Comparison of ENCODE assay signal across 21 mouse cellular contexts in genomic region chr2:28610716-28611406, GRCm38 (mm10). TPM values are rescaled to one million over a fixed set of nuclear protein-coding genes. Genes with fewer than 3 reads are reported as not detected.
A peak's percentile ranks its signal among the peaks of the same experiment; 100 is the strongest.
DNase-seq lines count a peak whose midpoint lies in the region; ATAC-seq and TF ChIP-seq lines count a peak whose summit lies in the region.
"Had no signal": no experiment of that assay in that cellular context is flagged by ENCODE, and none has a peak within 500 bp of the region (broad histone marks: within the 10 kb centered on the region; RNA-seq: fewer than 3 reads in every experiment).

No protein-coding gene starts in this region.

- no peak for ATAC-seq in hindbrain, embryonic 11.5 days (ENCODE audit: low FRiP score)
- ATAC-seq in hindbrain, embryonic 13.5 days (ENCODE audit: low FRiP score) = no peak
- no peak for ATAC-seq in heart, embryonic 11.5 days (replicated peaks; ENCODE audit: insufficient number of reproducible peaks, low FRiP score, low TSS enrichment)

- H3K4me3 ChIP-seq in hindbrain, embryonic 11.5 days (ENCODE audit: low read depth, low read length) = no peak overlapping the region
- no peak overlapping the region for H3K4me3 ChIP-seq in hindbrain, embryonic 13.5 days
- H3K4me3 ChIP-seq in E14TG2a.4 (replicated peaks; ENCODE audit: low read length) (peak overlapping the region; percentile 37; the same call in 1 of the 2 replicates), MEL (ENCODE audit: control insufficient read depth in 1 of 2, insufficient read depth in 1 of 2, low read depth in 2 of 2, low read length in 2 of 2) (no peak overlapping the region)
- H3K4me3 ChIP-seq in heart, embryonic 11.5 days (ENCODE audit: low read depth, low read length) = no peak overlapping the region
- H3K4me3 ChIP-seq: myocyte; neural tube, embryonic 15.5 days had no signal

- TF ChIP-seq CTCF in E14TG2a.4 (conservative IDR thresholded peaks at IDR 0.05; ENCODE audit: low read length) = no peak
- TF ChIP-seq CTCF in MEL (IDR thresholded peaks at IDR 0.05 in 2 of 3, conservative IDR thresholded peaks at IDR 0.05 in 1 of 3; ENCODE audit: control insufficient read depth in 1 of 3, insufficient read depth in 1 of 3, low read depth in 2 of 3, low read length in 3 of 3, poor library complexity in 1 of 3, severe bottlenecking in 1 of 3) = no peak

- DNase-seq in hindbrain, embryonic 11.5 days (ENCODE audit: low spot score) = peak; percentile 19
- peak; percentile 11 for DNase-seq in MEL (ENCODE audit: low read depth, low spot score)
- peak; percentile 60 to 73 for DNase-seq in cerebellum, postnatal 25 days
- no peak for DNase-seq in adrenal gland, postnatal 4 days (ENCODE audit: low spot score in 2 of 2)
- no peak for DNase-seq in right cerebral cortex, postnatal 4 days
- DNase-seq: gastrocnemius, postnatal 25 days; kidney, adult 8-10 months; kidney, postnatal 36 days; right cerebral cortex, postnatal 25 days; thymus, postnatal 36 days had no signal

- WGBS in hindbrain, embryonic 11.5 days = 55% methylated on average over 12 of the region's 12 CpGs
- WGBS in hindbrain, embryonic 13.5 days = 46% methylated on average over 12 of the region's 12 CpGs
- WGBS in heart, embryonic 11.5 days (ENCODE audit: insufficient replicate concordance) = 87% methylated on average over 12 of the region's 12 CpGs

- H3K36me3 ChIP-seq in hindbrain, embryonic 11.5 days (ENCODE audit: control insufficient read depth, insufficient read depth, low read length) = no peaks in the 10 kb centered on the region
- no peaks in the 10 kb centered on the region for H3K36me3 ChIP-seq in hindbrain, embryonic 13.5 days
- no peaks in the 10 kb centered on the region for H3K36me3 ChIP-seq in E14TG2a.4 (ENCODE audit: insufficient read depth, low read length)
- peaks cover 24 to 44% of the 10 kb centered on the region in 2 experiments for H3K36me3 ChIP-seq in MEL (ENCODE audit: control insufficient read depth in 1 of 2, insufficient read depth in 2 of 2, low read length in 2 of 2)
- H3K36me3 ChIP-seq in heart, embryonic 11.5 days (ENCODE audit: control insufficient read depth, insufficient read depth, low read length) = no peaks in the 10 kb centered on the region
- H3K36me3 ChIP-seq: neural tube, embryonic 15.5 days had no signal

- H3K27ac ChIP-seq in hindbrain, embryonic 11.5 days (ENCODE audit: low read depth, low read length) = no peak overlapping the region
- H3K27ac ChIP-seq in hindbrain, embryonic 13.5 days = no peak overlapping the region
- no peak overlapping the region for H3K27ac ChIP-seq in MEL (ENCODE audit: control insufficient read depth, low read depth, low read length)
- H3K27ac ChIP-seq in heart, embryonic 11.5 days (ENCODE audit: low read depth, low read length) = no peak overlapping the region
- H3K27ac ChIP-seq: neural tube, embryonic 15.5 days had no signal

- H3K9me3 ChIP-seq in hindbrain, embryonic 11.5 days (ENCODE audit: control insufficient read depth, low read length) = no peaks in the 10 kb centered on the region
- H3K9me3 ChIP-seq in hindbrain, embryonic 13.5 days = no peaks in the 10 kb centered on the region
- no peaks in the 10 kb centered on the region for H3K9me3 ChIP-seq in E14TG2a.4 (ENCODE audit: low read length)
- H3K9me3 ChIP-seq in MEL (replicated peaks; ENCODE audit: insufficient read depth, low read length) = no peaks in the 10 kb centered on the region
- H3K9me3 ChIP-seq in heart, embryonic 11.5 days (replicated peaks; ENCODE audit: control insufficient read depth, low read length) = no peaks in the 10 kb centered on the region
- H3K9me3 ChIP-seq: neural tube, embryonic 15.5 days had no signal

- no peak overlapping the region for H3K9ac ChIP-seq in hindbrain, embryonic 11.5 days (ENCODE audit: low read depth, low read length)
- no peak overlapping the region for H3K9ac ChIP-seq in hindbrain, embryonic 13.5 days
- no peak overlapping the region for H3K9ac ChIP-seq in MEL (ENCODE audit: control insufficient read depth, low read depth, low read length, poor library complexity, severe bottlenecking)
- H3K9ac ChIP-seq in heart, embryonic 11.5 days (ENCODE audit: low read depth, low read length) = no peak overlapping the region
- H3K9ac ChIP-seq: neural tube, embryonic 15.5 days had no signal

- peaks cover 3% of the 10 kb centered on the region for H3K79me2 ChIP-seq in MEL (ENCODE audit: control insufficient read depth, insufficient read depth, low read length, poor library complexity)

- no peak for TF ChIP-seq EP300 in MEL (IDR thresholded peaks at IDR 0.05; ENCODE audit: low read depth in 1 of 2, low read length in 2 of 2)

- no peak overlapping the region for H3K4me2 ChIP-seq in hindbrain, embryonic 11.5 days (replicated peaks; ENCODE audit: low read depth, low read length)
- no peak overlapping the region for H3K4me2 ChIP-seq in hindbrain, embryonic 13.5 days
- H3K4me2 ChIP-seq in heart, embryonic 11.5 days = no peak overlapping the region
- H3K4me2 ChIP-seq: midbrain, embryonic 11.5 days; neural tube, embryonic 15.5 days had no signal

- no peak for TF ChIP-seq RAD21 in MEL (IDR thresholded peaks at IDR 0.05; ENCODE audit: low read depth, low read length)

- 0 out of 4 replicates have a peak, but pooled peaks of 1 of the 2 experiments have one; percentile 31 for TF ChIP-seq POLR2A in MEL (IDR thresholded peaks at IDR 0.05; ENCODE audit: control insufficient read depth in 1 of 2, insufficient read depth in 1 of 2, low read depth in 1 of 2, low read length in 2 of 2, poor library complexity in 1 of 2)

- H3K4me1 ChIP-seq in hindbrain, embryonic 11.5 days (replicated peaks; ENCODE audit: control insufficient read depth, insufficient read depth, low read length) = no peaks in the 10 kb centered on the region
- H3K4me1 ChIP-seq in hindbrain, embryonic 13.5 days (replicated peaks) = 0 out of 2 replicates have a peak, but pooled peaks cover 7% of the 10 kb centered on the region
- H3K4me1 ChIP-seq in E14TG2a.4 (replicated peaks; ENCODE audit: low read depth, low read length) = peaks cover 66% of the 10 kb centered on the region
- H3K4me1 ChIP-seq in MEL (ENCODE audit: control insufficient read depth in 1 of 2, insufficient read depth in 2 of 2, low read length in 2 of 2) = peaks cover 5 to 39% of the 10 kb centered on the region in 2 experiments; a peak in 3 of 4 replicates
- no peaks in the 10 kb centered on the region for H3K4me1 ChIP-seq in heart, embryonic 11.5 days (ENCODE audit: control insufficient read depth, insufficient read depth, low read length)
- H3K4me1 ChIP-seq: neural tube, embryonic 15.5 days had no signal

- H3K27me3 ChIP-seq in hindbrain, embryonic 11.5 days (ENCODE audit: control insufficient read depth, insufficient read depth, low read length) = no peaks in the 10 kb centered on the region; the same call in 1 of the 2 replicates
- H3K27me3 ChIP-seq in hindbrain, embryonic 13.5 days = 0 out of 2 replicates have a peak, but pooled peaks cover 8% of the 10 kb centered on the region
- peaks cover 45% of the 10 kb centered on the region for H3K27me3 ChIP-seq in E14TG2a.4 (ENCODE audit: insufficient read depth, low read length)
- no peaks in the 10 kb centered on the region for H3K27me3 ChIP-seq in MEL (ENCODE audit: control insufficient read depth in 1 of 2, insufficient read depth in 2 of 2, low read length in 2 of 2)
- H3K27me3 ChIP-seq in heart, embryonic 11.5 days (ENCODE audit: control insufficient read depth, insufficient read depth, low read length) = no peaks in the 10 kb centered on the region
- H3K27me3 ChIP-seq: neural tube, embryonic 15.5 days had no signal

TF ChIP-seq in MEL, 35 proteins besides CTCF, POLR2A, EP300 and RAD21 (continues in another document):
- TF ChIP-seq KAT2A (conservative IDR thresholded peaks at IDR 0.05; ENCODE audit: low read depth, low read length) = no peak
- no peak for TF ChIP-seq SIN3A (IDR thresholded peaks at IDR 0.05; ENCODE audit: low read length)
- no peak for TF ChIP-seq MYB (IDR thresholded peaks at IDR 0.05; ENCODE audit: low read depth, low read length)
- TF ChIP-seq ZMIZ1 (IDR thresholded peaks at IDR 0.05; ENCODE audit: low read depth, low read length) = no peak

RNA-seq across cellular contexts. Expression of gene Gfi1b, which starts 10.9 kb away (rescaled TPM):
- polyA plus RNA-seq in hindbrain, embryonic 11.5 days (2014; fragmentation: Nextera tagmentation; extraction: Ambion mirVana) = 2.6 and 3.1 TPM in 2 replicates
- polyA plus RNA-seq in hindbrain, embryonic 13.5 days (2015; fragmentation: Nextera tagmentation; extraction: Ambion mirVana) = 0.19 and 0.23 TPM in 2 replicates
- 75.1 and 82.9 TPM in 2 replicates for total RNA-seq in MEL (2012; rRNA removed)
- 100 to 1,000 TPM; 194 to 277 TPM for polyA plus RNA-seq in MEL (2012; ENCODE audit: insufficient read depth in 1 of 2, insufficient read length in 2 of 2, low read depth in 1 of 2, low replicate concordance in 2 of 2, missing spikeins in 1 of 2)
- total RNA-seq in adrenal gland, postnatal 4 days (2021) = 1 to 10 TPM; 3.1 to 7.9 TPM
- polyA plus RNA-seq in heart, embryonic 11.5 days (2014; fragmentation: Nextera tagmentation; extraction: Ambion mirVana) = 7.6 and 10.9 TPM in 2 replicates
- total RNA-seq: ES-E14; gastrocnemius, postnatal 25 days; layer of hippocampus, postnatal 10 days had no signal
- polyA plus RNA-seq: myocyte; neural tube, embryonic 15.5 days had no signal

RNA-seq across cellular contexts. Expression of gene Gtf3c5, which starts 27.3 kb away (rescaled TPM):
- 38.1 and 38.2 TPM in 2 replicates for polyA plus RNA-seq in hindbrain, embryonic 11.5 days (2014; fragmentation: Nextera tagmentation; extraction: Ambion mirVana)
- polyA plus RNA-seq in hindbrain, embryonic 13.5 days (2015; fragmentation: Nextera tagmentation; extraction: Ambion mirVana) = 40.8 and 46.8 TPM in 2 replicates
- total RNA-seq in MEL (2012; rRNA removed) = 20.3 and 22.5 TPM in 2 replicates
- polyA plus RNA-seq in MEL (2012; ENCODE audit: insufficient read depth in 1 of 2, insufficient read length in 2 of 2, low read depth in 1 of 2, low replicate concordance in 2 of 2, missing spikeins in 1 of 2) = 10 to 100 TPM in 1 of 2 experiments, not detected in 1; 50.2 TPM
- 10 to 100 TPM; 27.0 to 28.3 TPM for total RNA-seq in adrenal gland, postnatal 4 days (2021)
- polyA plus RNA-seq in heart, embryonic 11.5 days (2014; fragmentation: Nextera tagmentation; extraction: Ambion mirVana) = 22.5 and 23.3 TPM in 2 replicates

RNA-seq across cellular contexts. Expression of gene Tsc1, which starts 30.2 kb away (rescaled TPM):
- polyA plus RNA-seq in hindbrain, embryonic 11.5 days (2014; fragmentation: Nextera tagmentation; extraction: Ambion mirVana) = 22.4 and 25.1 TPM in 2 replicates
- 33.7 and 33.9 TPM in 2 replicates for polyA plus RNA-seq in hindbrain, embryonic 13.5 days (2015; fragmentation: Nextera tagmentation; extraction: Ambion mirVana)
- total RNA-seq in MEL (2012; rRNA removed) = 7.5 and 8.0 TPM in 2 replicates
- 10 to 100 TPM in 1 of 2 experiments, not detected in 1; 16.4 TPM for polyA plus RNA-seq in MEL (2012; ENCODE audit: insufficient read depth in 1 of 2, insufficient read length in 2 of 2, low read depth in 1 of 2, low replicate concordance in 2 of 2, missing spikeins in 1 of 2)
- total RNA-seq in adrenal gland, postnatal 4 days (2021) = 10 to 100 TPM; 27.7 to 28.0 TPM
- polyA plus RNA-seq in heart, embryonic 11.5 days (2014; fragmentation: Nextera tagmentation; extraction: Ambion mirVana) = 14.2 and 16.2 TPM in 2 replicates

RNA-seq across cellular contexts. Expression of gene Cel, which starts 47.7 kb away (rescaled TPM):
- polyA plus RNA-seq in hindbrain, embryonic 11.5 days (2014; fragmentation: Nextera tagmentation; extraction: Ambion mirVana) = not detected in 2 replicates
- polyA plus RNA-seq in hindbrain, embryonic 13.5 days (2015; fragmentation: Nextera tagmentation; extraction: Ambion mirVana) = 0.08 and 0.13 TPM in 2 replicates
- not detected in 2 replicates for total RNA-seq in MEL (2012; rRNA removed)
- not detected for polyA plus RNA-seq in MEL (2012; ENCODE audit: insufficient read depth in 1 of 2, insufficient read length in 2 of 2, low read depth in 1 of 2, low replicate concordance in 2 of 2, missing spikeins in 1 of 2)
- total RNA-seq in adrenal gland, postnatal 4 days (2021) = 1,000 to 10,000 TPM in 1 of 2 experiments, under 1 TPM in 1; 0.42 to 1,494 TPM
- not detected in 2 replicates for polyA plus RNA-seq in heart, embryonic 11.5 days (2014; fragmentation: Nextera tagmentation; extraction: Ambion mirVana)
- total RNA-seq: ES-E14; gastrocnemius, postnatal 25 days; heart, adult 8-10 months; layer of hippocampus, postnatal 10 days had no signal
- polyA plus RNA-seq: embryonic facial prominence, embryonic 11.5 days; heart, postnatal 0 days; myocyte had no signal

Comparison
In these comparisons a context has a peak if more than half of its experiments do, and no peak if none do; other contexts are left out.
1. DNase-seq: peak in hindbrain, embryonic 11.5 days (single experiment), MEL (single experiment) and cerebellum, postnatal 25 days (2 of 2); none in adrenal gland, postnatal 4 days (0 of 2) and right cerebral cortex, postnatal 4 days (single experiment).
2. RNA of gene Gfi1b, which starts 10.9 kb away (polyA plus RNA-seq): 194 to 277 TPM in MEL; 7.6 to 10.9 TPM in heart, embryonic 11.5 days, 2.6 to 3.1 TPM in hindbrain, embryonic 11.5 days and 0.19 to 0.23 TPM in hindbrain, embryonic 13.5 days; every median in the first group is over 10 times any median in the second.